Mouse (Mus musculus) MEL-GATA-1-ER (cell line): ENCODE data around the gene Gsk3a.
A peak's percentile ranks its signal among the peaks of the same experiment; 100 is the strongest.

Experiments used
- DNase-seq: peaks from one replicate; pipeline ENCODE4 v3.0.0-alpha.2; 2012; ENCODE audit warnings: low read depth; ENCODE audit errors: extremely low read depth

Gsk3a gene

GRCm38 (mm10) chr7:25190806-25191205, 46.8 kb downstream of the Gsk3a start:
- DNase-seq, result no peak

GRCm38 (mm10) chr7:25187662-25188650, 49.7 kb downstream of the Gsk3a start:
- peak; percentile 55 for DNase-seq

- no peak for DNase-seq
These were observed 53.6 kb downstream of the Gsk3a start for GRCm38 (mm10) chr7:25184091-25184490.

- no peak for DNase-seq
These were observed 55.8 kb downstream of the Gsk3a start for GRCm38 (mm10) chr7:25181814-25182213.

GRCm38 (mm10) chr7:25181331-25181790, 56.3 kb downstream of the Gsk3a start:
- DNase-seq, result peak; percentile 66

- peak; percentile 85 for DNase-seq
These were observed 57.1 kb downstream of the Gsk3a start for GRCm38 (mm10) chr7:25180512-25180911.

GRCm38 (mm10) chr7:25179606-25180161, 58.0 kb downstream of the Gsk3a start, which contains the start of gene Pou2f2:
Gene Pou2f2 (minus strand): TSS chr7:25179726.
- DNase-seq, result peak; percentile 67

GRCm38 (mm10) chr7:25178787-25179605, 58.7 kb downstream of the Gsk3a start:
- DNase-seq, result peak; percentile 52

- no peak for DNase-seq
These were observed 59.3 kb downstream of the Gsk3a start for GRCm38 (mm10) chr7:25178317-25178716.
